Mouse (Mus musculus): ENCODE results near the gene Ntmt1. TPM values are rescaled to one million over a fixed set of nuclear protein-coding genes. Genes with fewer than 3 reads are reported as not detected.

The Ntmt1 gene
- polyA plus RNA-seq, 1 experiment from 2014 or later = 72.7 TPM

GRCm38 (mm10) chr2:30784078-30784994 lies 23.3 kb upstream of the Ntmt1 start:
- 6% methylated on average over 40 of the region's 40 CpGs for WGBS
- H3K4me2 ChIP-seq = peak overlapping the region; percentile 72
- peak; percentile 73 for ATAC-seq (ENCODE audit: extremely low read depth, insufficient number of reproducible peaks, low FRiP score, low TSS enrichment)
- no peaks in the 10 kb centered on the region for H3K27me3 ChIP-seq (replicated peaks)
- H3K9me3 ChIP-seq = no peaks in the 10 kb centered on the region
- no peaks in the 10 kb centered on the region for H3K36me3 ChIP-seq
- peak overlapping the region; percentile 82 for H3K9ac ChIP-seq
- H3K27ac ChIP-seq (replicated peaks) = peak overlapping the region; percentile 89
- H3K4me1 ChIP-seq = peaks cover 40% of the 10 kb centered on the region
- peak overlapping the region; percentile 50 for H3K4me3 ChIP-seq

- 43% methylated on average over 4 of the region's 4 CpGs for WGBS
- H3K27ac ChIP-seq (replicated peaks) = no peak overlapping the region; the same call in 1 of the 2 replicates
- peak overlapping the region; percentile 59 for H3K9ac ChIP-seq
Observed at GRCm38 (mm10) chr2:30787466-30787865, 20.2 kb upstream of the Ntmt1 start.

GRCm38 (mm10) chr2:30792061-30792460 lies 15.6 kb upstream of the Ntmt1 start:
- ATAC-seq (ENCODE audit: extremely low read depth, insufficient number of reproducible peaks, low FRiP score, low TSS enrichment) = no peak
- Histone ChIP-seq H3K4me1 (peaks cover 31% of the 10 kb centered on the region), H3K9ac (no peak overlapping the region), H3K4me2 (no peak overlapping the region), H3K9me3 (no peaks in the 10 kb centered on the region), H3K36me3 (no peaks in the 10 kb centered on the region), H3K27ac (replicated peaks) (no peak overlapping the region), H3K4me3 (no peak overlapping the region), H3K27me3 (replicated peaks) (no peaks in the 10 kb centered on the region)
- 83% methylated on average over 7 of the region's 7 CpGs for WGBS

More at GRCm38 (mm10) chr2:30787466-30787865, 20.2 kb upstream of the Ntmt1 start:
- Histone ChIP-seq H3K27me3 (replicated peaks) (no peaks in the 10 kb centered on the region), H3K4me2 (no peak overlapping the region), H3K4me1 (peaks cover 31% of the 10 kb centered on the region), H3K36me3 (no peaks in the 10 kb centered on the region), H3K9me3 (no peaks in the 10 kb centered on the region), H3K4me3 (no peak overlapping the region)
- no peak for ATAC-seq (ENCODE audit: extremely low read depth, insufficient number of reproducible peaks, low FRiP score, low TSS enrichment)

- Histone ChIP-seq H3K9ac (peak overlapping the region; percentile 78), H3K36me3 (no peaks in the 10 kb centered on the region), H3K4me1 (peaks cover 28% of the 10 kb centered on the region), H3K4me2 (peak overlapping the region; percentile 70), H3K9me3 (no peaks in the 10 kb centered on the region), H3K27ac (replicated peaks) (peak overlapping the region; percentile 61), H3K4me3 (peak overlapping the region; percentile 50), H3K27me3 (replicated peaks) (peaks cover 23% of the 10 kb centered on the region)
- ATAC-seq (ENCODE audit: extremely low read depth, insufficient number of reproducible peaks, low FRiP score, low TSS enrichment) = peak; percentile 64; the same call in 1 of the 2 replicates
- 6% methylated on average over 48 of the region's 48 CpGs for WGBS
Observed at GRCm38 (mm10) chr2:30794179-30795108, 13.2 kb upstream of the Ntmt1 start.

- no peaks in the 10 kb centered on the region for H3K9me3 ChIP-seq
- peak overlapping the region; percentile 70 for H3K4me2 ChIP-seq
- H3K36me3 ChIP-seq = no peaks in the 10 kb centered on the region
- 0 out of 2 replicates have a peak overlapping the region, but pooled peaks have one; percentile 51 for H3K27ac ChIP-seq (replicated peaks)
- peaks cover 28% of the 10 kb centered on the region for H3K4me1 ChIP-seq
- H3K4me3 ChIP-seq = peak overlapping the region; percentile 50; the same call in 1 of the 2 replicates
- 74% methylated on average over 7 of the region's 7 CpGs for WGBS
- peaks cover 32% of the 10 kb centered on the region for H3K27me3 ChIP-seq (replicated peaks)
- peak overlapping the region; percentile 69; the same call in 1 of the 2 replicates for H3K9ac ChIP-seq
- ATAC-seq (ENCODE audit: extremely low read depth, insufficient number of reproducible peaks, low FRiP score, low TSS enrichment) = no peak
Observed at GRCm38 (mm10) chr2:30795271-30795888, 12.2 kb upstream of the Ntmt1 start.

- Histone ChIP-seq H3K27ac (replicated peaks) (peak overlapping the region; percentile 51), H3K27me3 (replicated peaks) (peaks cover 37% of the 10 kb centered on the region), H3K4me2 (peak overlapping the region; percentile 56), H3K9ac (peak overlapping the region; percentile 69), H3K9me3 (no peaks in the 10 kb centered on the region), H3K36me3 (no peaks in the 10 kb centered on the region), H3K4me1 (peaks cover 29% of the 10 kb centered on the region), H3K4me3 (no peak overlapping the region)
- ATAC-seq (ENCODE audit: extremely low read depth, insufficient number of reproducible peaks, low FRiP score, low TSS enrichment) = no peak
- WGBS = 72% methylated on average over 5 of the region's 5 CpGs
Observed at GRCm38 (mm10) chr2:30795889-30796275, 11.7 kb upstream of the Ntmt1 start.

GRCm38 (mm10) chr2:30796382-30796781 lies 11.2 kb upstream of the Ntmt1 start:
- Histone ChIP-seq H3K4me1 (peaks cover 34% of the 10 kb centered on the region), H3K27me3 (replicated peaks) (peaks cover 42% of the 10 kb centered on the region), H3K9me3 (no peaks in the 10 kb centered on the region), H3K27ac (replicated peaks) (peak overlapping the region; percentile 51), H3K9ac (peak overlapping the region; percentile 69), H3K4me2 (peak overlapping the region; percentile 56), H3K4me3 (peak overlapping the region; percentile 12; the same call in 1 of the 2 replicates), H3K36me3 (no peaks in the 10 kb centered on the region)
- ATAC-seq (ENCODE audit: extremely low read depth, insufficient number of reproducible peaks, low FRiP score, low TSS enrichment) = no peak; the same call in 1 of the 2 replicates
- 6% methylated on average over 11 of the region's 11 CpGs for WGBS

- WGBS = 75% methylated on average over 3 of the region's 3 CpGs
Observed at GRCm38 (mm10) chr2:30799456-30799855, 8.2 kb upstream of the Ntmt1 start.

GRCm38 (mm10) chr2:30800671-30801066 lies 7.0 kb upstream of the Ntmt1 start:
- H3K4me2 ChIP-seq = peak overlapping the region; percentile 90
- ATAC-seq (ENCODE audit: extremely low read depth, insufficient number of reproducible peaks, low FRiP score, low TSS enrichment) = no peak
- no peak overlapping the region for H3K27ac ChIP-seq (replicated peaks)
- peaks cover 31% of the 10 kb centered on the region for H3K4me1 ChIP-seq
- H3K27me3 ChIP-seq (replicated peaks) = peaks cover 63% of the 10 kb centered on the region
- H3K36me3 ChIP-seq = no peaks in the 10 kb centered on the region
- no peaks in the 10 kb centered on the region for H3K9me3 ChIP-seq
- peak overlapping the region; percentile 60 for H3K4me3 ChIP-seq
- 28% methylated on average over 7 of the region's 7 CpGs for WGBS
- H3K9ac ChIP-seq = peak overlapping the region; percentile 80

More at GRCm38 (mm10) chr2:30799456-30799855, 8.2 kb upstream of the Ntmt1 start:
- Histone ChIP-seq H3K36me3 (no peaks in the 10 kb centered on the region), H3K4me3 (no peak overlapping the region), H3K27me3 (replicated peaks) (peaks cover 63% of the 10 kb centered on the region), H3K4me2 (no peak overlapping the region), H3K9me3 (no peaks in the 10 kb centered on the region), H3K27ac (replicated peaks) (no peak overlapping the region), H3K9ac (no peak overlapping the region), H3K4me1 (peaks cover 39% of the 10 kb centered on the region)
- no peak for ATAC-seq (ENCODE audit: extremely low read depth, insufficient number of reproducible peaks, low FRiP score, low TSS enrichment)

- H3K9ac ChIP-seq = peak overlapping the region; percentile 80
- H3K4me1 ChIP-seq = peaks cover 25% of the 10 kb centered on the region
- H3K27me3 ChIP-seq (replicated peaks) = peaks cover 63% of the 10 kb centered on the region
- WGBS = under 1% methylated on average over 77 of the region's 77 CpGs
- H3K4me3 ChIP-seq = peak overlapping the region; percentile 60
- ATAC-seq (ENCODE audit: extremely low read depth, insufficient number of reproducible peaks, low FRiP score, low TSS enrichment) = peak; percentile 54; the same call in 1 of the 2 replicates
- no peaks in the 10 kb centered on the region for H3K36me3 ChIP-seq
- H3K9me3 ChIP-seq = no peaks in the 10 kb centered on the region
- peak overlapping the region; percentile 90 for H3K4me2 ChIP-seq
- no peak overlapping the region for H3K27ac ChIP-seq (replicated peaks)
Observed at GRCm38 (mm10) chr2:30801067-30801852, 6.4 kb upstream of the Ntmt1 start.

Data from heart, embryonic 13.5 days (tissue).